Mouse (Mus musculus): ENCODE measurements around the gene Fam71b.
"Not testable (repeated sequence)": the region's sequence is repeated elsewhere in the genome, so short reads cannot be mapped to it uniquely, and the experiment has no call there.

Gene Fam71b

GRCm38 (mm10) chr11:46384925-46385324 lies 11.4 kb upstream of the Fam71b start:
- no peak for DNase-seq (ENCODE audit: low spot score)

- DNase-seq (ENCODE audit: low spot score), result no peak
Measured at GRCm38 (mm10) chr11:46386556-46386955, 9.8 kb upstream of the Fam71b start.

- DNase-seq (ENCODE audit: low spot score), result no peak
Measured at GRCm38 (mm10) chr11:46387061-46387460, 9.3 kb upstream of the Fam71b start.

GRCm38 (mm10) chr11:46388438-46388837 lies 7.9 kb upstream of the Fam71b start:
- DNase-seq (ENCODE audit: low spot score), result no peak

- DNase-seq (ENCODE audit: low spot score), result no peak
Measured at GRCm38 (mm10) chr11:46389336-46390117, 6.8 kb upstream of the Fam71b start, which contains the start of gene Itk. Gene Itk, minus strand, starts transcription at chr11:46389515.

- no peak for DNase-seq (ENCODE audit: low spot score)
Measured at GRCm38 (mm10) chr11:46390621-46391020, 5.7 kb upstream of the Fam71b start.

- DNase-seq (ENCODE audit: low spot score), result no peak
Measured at GRCm38 (mm10) chr11:46392890-46393289, 3.5 kb upstream of the Fam71b start.

- DNase-seq (ENCODE audit: low spot score), result no peak
Measured at GRCm38 (mm10) chr11:46393413-46393812, 2.9 kb upstream of the Fam71b start.

GRCm38 (mm10) chr11:46395088-46395487 lies 1.3 kb upstream of the Fam71b start:
- no peak for DNase-seq (ENCODE audit: low spot score)

- DNase-seq (ENCODE audit: low spot score), result no peak
Measured at GRCm38 (mm10) chr11:46395698-46396097, 661 bp upstream of the Fam71b start.

GRCm38 (mm10) chr11:46396860-46397179 lies 461 bp downstream of the Fam71b start:
- DNase-seq (ENCODE audit: low spot score), result no peak

- no peak for DNase-seq (ENCODE audit: low spot score)
Measured at GRCm38 (mm10) chr11:46397900-46398299, 1.5 kb downstream of the Fam71b start.

GRCm38 (mm10) chr11:46398473-46398872 lies 2.1 kb downstream of the Fam71b start:
- DNase-seq (ENCODE audit: low spot score), result no peak

GRCm38 (mm10) chr11:46398933-46399383 lies 2.6 kb downstream of the Fam71b start:
- DNase-seq (ENCODE audit: low spot score), result no peak

GRCm38 (mm10) chr11:46401555-46401954 lies 5.2 kb downstream of the Fam71b start:
- DNase-seq (ENCODE audit: low spot score), result no peak

- DNase-seq (ENCODE audit: low spot score), result no peak
Measured at GRCm38 (mm10) chr11:46404986-46405385, 8.6 kb downstream of the Fam71b start.

GRCm38 (mm10) chr11:46406721-46407120 lies 10.4 kb downstream of the Fam71b start:
- DNase-seq (ENCODE audit: low spot score), result no peak

GRCm38 (mm10) chr11:46410018-46410563 lies 13.7 kb downstream of the Fam71b start:
- DNase-seq (ENCODE audit: low spot score), result no peak

GRCm38 (mm10) chr11:46418438-46418837 lies 22.1 kb downstream of the Fam71b start:
- no peak for DNase-seq (ENCODE audit: low spot score)

- no peak for DNase-seq (ENCODE audit: low spot score)
Measured at GRCm38 (mm10) chr11:46418860-46419259, 22.5 kb downstream of the Fam71b start.

- DNase-seq (ENCODE audit: low spot score), result no peak
Measured at GRCm38 (mm10) chr11:46421086-46421888, 24.9 kb downstream of the Fam71b start.

GRCm38 (mm10) chr11:46428131-46428530 lies 31.8 kb downstream of the Fam71b start:
- DNase-seq (ENCODE audit: low spot score), result not testable (repeated sequence)

- no peak for DNase-seq (ENCODE audit: low spot score)
Measured at GRCm38 (mm10) chr11:46430123-46430522, 33.8 kb downstream of the Fam71b start.

Data from urinary bladder, postnatal 10 days (tissue).